Mouse (Mus musculus) 3T3-L1 (cell line): ENCODE measurements around the gene Oas2.

Experiments used
- DNase-seq: peaks from one replicate; pipeline ENCODE4 v3.0.0-alpha.2; 2015; ENCODE audit warnings: low read depth, low spot score

Gene Oas2

GRCm38 (mm10) chr5:120696057-120696743 is 53.5 kb downstream of the Oas2 start:
- no peak for DNase-seq

GRCm38 (mm10) chr5:120694695-120695074 is 55.0 kb downstream of the Oas2 start:
- DNase-seq = no peak

GRCm38 (mm10) chr5:120693931-120694694 is 55.5 kb downstream of the Oas2 start:
- DNase-seq = no peak

- DNase-seq = no peak
These were observed 57.6 kb downstream of the Oas2 start for GRCm38 (mm10) chr5:120692034-120692433.

GRCm38 (mm10) chr5:120690417-120690816 is 59.2 kb downstream of the Oas2 start:
- DNase-seq = no peak

- no peak for DNase-seq
These were observed 61.2 kb downstream of the Oas2 start for GRCm38 (mm10) chr5:120688434-120688833.

- DNase-seq = no peak
These were observed 61.8 kb downstream of the Oas2 start for GRCm38 (mm10) chr5:120687897-120688296.

- DNase-seq = no peak
These were observed 62.2 kb downstream of the Oas2 start for GRCm38 (mm10) chr5:120687484-120687851.

- DNase-seq = no peak
These were observed 62.7 kb downstream of the Oas2 start for GRCm38 (mm10) chr5:120686749-120687483.

GRCm38 (mm10) chr5:120685678-120686077 is 64.0 kb downstream of the Oas2 start:
- DNase-seq = no peak

- DNase-seq = no peak
These were observed 66.5 kb downstream of the Oas2 start for GRCm38 (mm10) chr5:120682982-120683771.

- no peak for DNase-seq
These were observed 68.7 kb downstream of the Oas2 start for GRCm38 (mm10) chr5:120680918-120681317.
